Mouse (Mus musculus) A20 (cell line): Measurements from ENCODE around the gene Pias1.

Experiments used
- DNase-seq: peaks from one replicate; pipeline ENCODE4 v3.0.0-alpha.2; 2011; ENCODE audit warnings: low read depth, low spot score

Pias1 gene

GRCm38 (mm10) chr9:62858266-62859019, 129.3 kb downstream of the Pias1 start:
- no peak for DNase-seq

GRCm38 (mm10) chr9:62857719-62858261, 129.9 kb downstream of the Pias1 start, which contains the start of gene Calml4:
Gene Calml4 (plus strand): TSS chr9:62858080.
- no peak for DNase-seq

GRCm38 (mm10) chr9:62857216-62857615, 130.5 kb downstream of the Pias1 start:
- DNase-seq: no peak

- DNase-seq: no peak
Measured at GRCm38 (mm10) chr9:62854483-62854882, 133.2 kb downstream of the Pias1 start.

- DNase-seq: no peak
Measured at GRCm38 (mm10) chr9:62851571-62851970, 136.2 kb downstream of the Pias1 start.

- DNase-seq: peak; percentile 30
Measured at GRCm38 (mm10) chr9:62848641-62849040, 139.1 kb downstream of the Pias1 start.

DNA sequence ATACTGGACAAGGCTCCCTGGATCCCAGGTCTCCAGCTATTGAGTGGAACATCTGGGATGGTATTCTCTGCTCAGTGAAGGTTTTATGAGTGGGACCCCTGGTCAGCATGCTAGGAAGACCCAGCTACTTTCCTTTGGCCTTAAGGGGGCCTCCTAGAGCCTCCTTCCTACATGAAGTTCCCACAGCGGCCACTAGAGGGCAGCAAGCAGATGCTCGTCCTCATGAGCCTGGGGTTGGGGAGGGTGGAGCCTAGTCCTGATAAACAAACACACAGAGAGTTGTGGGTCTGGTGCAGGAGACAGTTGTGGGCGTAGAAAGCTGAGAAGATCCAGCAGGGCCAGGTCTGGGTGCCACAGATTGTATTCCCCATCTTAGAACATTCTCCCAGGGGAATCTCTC, 140.0 kb downstream of the Pias1 start:
- peak; percentile 87 for DNase-seq

- no peak for DNase-seq
Measured at GRCm38 (mm10) chr9:62844461-62844860, 143.3 kb downstream of the Pias1 start.

DNA sequence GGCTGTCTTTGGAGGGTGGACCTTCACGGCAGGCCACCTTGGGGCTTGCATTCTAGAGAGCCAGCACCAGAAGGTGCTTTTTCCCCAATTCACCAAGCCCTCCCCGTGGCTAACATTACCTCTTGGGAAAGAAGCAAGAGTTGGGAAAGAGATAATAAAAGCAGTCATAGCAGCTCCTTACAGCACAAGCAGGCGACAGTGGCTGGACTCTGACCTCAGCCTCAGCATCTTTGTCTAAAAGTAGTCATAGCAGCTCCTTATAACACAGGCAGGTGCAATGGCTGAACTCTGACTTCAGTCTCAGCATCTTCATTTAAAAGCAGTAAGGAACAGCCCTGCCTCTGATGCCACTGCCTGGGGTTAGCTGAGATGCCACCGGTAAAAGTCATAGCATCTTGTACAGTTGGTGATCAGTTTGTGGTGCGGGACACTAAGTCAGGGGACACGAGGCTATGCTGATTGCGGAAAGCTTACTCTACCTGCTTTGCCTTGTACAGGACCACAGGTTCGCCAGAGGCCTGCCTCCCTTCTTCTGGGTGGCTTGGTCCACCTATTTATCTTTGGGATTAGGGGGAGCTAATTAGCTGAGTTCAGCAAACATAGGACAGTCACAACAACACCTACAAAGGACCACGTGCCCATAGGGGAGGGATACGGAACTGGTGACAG, 144.2 kb downstream of the Pias1 start:
- DNase-seq: no peak

- DNase-seq: peak; percentile 49
Measured at GRCm38 (mm10) chr9:62839172-62839770, 148.5 kb downstream of the Pias1 start.

DNA sequence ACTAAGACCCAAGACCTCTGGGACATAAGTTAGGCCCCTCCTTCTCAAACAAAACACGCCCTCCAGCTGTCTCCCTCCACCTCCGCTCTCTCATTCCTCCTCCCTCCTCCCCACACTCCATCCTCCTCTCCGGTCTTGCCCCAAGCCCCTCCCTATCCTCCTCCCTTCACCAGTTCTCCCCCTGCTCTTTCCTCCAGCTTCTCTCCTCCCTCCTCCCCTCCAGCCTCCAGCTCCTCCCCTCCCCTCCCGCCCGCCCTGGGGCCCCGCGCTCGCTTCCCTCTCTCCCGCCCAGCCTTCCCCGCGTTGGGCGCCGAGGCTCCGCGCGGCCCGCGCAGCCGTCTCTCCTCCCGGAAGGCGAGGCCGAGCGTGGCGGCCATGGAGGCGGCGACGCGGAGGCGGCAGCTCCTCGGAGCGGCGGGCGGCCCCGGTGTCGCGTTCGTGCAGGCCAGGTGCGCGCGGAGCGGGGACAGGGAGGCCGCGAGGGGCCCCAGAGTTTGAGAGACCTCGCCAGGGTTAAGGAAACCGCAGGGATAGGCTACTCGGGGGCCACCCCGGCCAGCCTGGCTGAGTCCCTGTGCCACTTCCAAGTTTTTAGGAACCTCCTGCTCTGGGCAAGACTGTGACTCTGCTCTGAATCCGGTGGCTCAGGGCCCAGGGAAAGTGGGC, 149.1 kb downstream of the Pias1 start, which contains the start of gene Cln6:
Cln6 (plus strand) TSS at position 280 of the 666 bp plus-strand sequence.
- peak; percentile 89 for DNase-seq

DNA sequence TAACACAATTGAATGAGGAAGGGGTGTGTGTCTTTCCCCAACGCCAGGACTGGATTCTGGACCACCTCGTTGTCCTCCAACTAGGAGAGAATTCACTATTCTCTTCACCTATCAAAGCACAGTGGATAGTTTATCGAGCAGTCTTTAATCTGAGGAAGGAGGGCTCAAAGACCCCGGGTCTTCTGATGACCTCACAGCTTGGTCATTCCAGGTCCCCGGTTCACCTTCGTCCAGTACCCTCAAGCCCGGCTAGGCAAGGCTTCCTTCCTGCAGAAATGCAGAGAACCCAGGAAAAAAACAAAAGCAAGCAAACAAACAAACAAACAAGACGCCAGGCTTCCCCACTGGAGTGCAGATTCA, 149.6 kb downstream of the Pias1 start:
- no peak for DNase-seq

GRCm38 (mm10) chr9:62837611-62838010, 150.1 kb downstream of the Pias1 start:
- no peak for DNase-seq

DNA sequence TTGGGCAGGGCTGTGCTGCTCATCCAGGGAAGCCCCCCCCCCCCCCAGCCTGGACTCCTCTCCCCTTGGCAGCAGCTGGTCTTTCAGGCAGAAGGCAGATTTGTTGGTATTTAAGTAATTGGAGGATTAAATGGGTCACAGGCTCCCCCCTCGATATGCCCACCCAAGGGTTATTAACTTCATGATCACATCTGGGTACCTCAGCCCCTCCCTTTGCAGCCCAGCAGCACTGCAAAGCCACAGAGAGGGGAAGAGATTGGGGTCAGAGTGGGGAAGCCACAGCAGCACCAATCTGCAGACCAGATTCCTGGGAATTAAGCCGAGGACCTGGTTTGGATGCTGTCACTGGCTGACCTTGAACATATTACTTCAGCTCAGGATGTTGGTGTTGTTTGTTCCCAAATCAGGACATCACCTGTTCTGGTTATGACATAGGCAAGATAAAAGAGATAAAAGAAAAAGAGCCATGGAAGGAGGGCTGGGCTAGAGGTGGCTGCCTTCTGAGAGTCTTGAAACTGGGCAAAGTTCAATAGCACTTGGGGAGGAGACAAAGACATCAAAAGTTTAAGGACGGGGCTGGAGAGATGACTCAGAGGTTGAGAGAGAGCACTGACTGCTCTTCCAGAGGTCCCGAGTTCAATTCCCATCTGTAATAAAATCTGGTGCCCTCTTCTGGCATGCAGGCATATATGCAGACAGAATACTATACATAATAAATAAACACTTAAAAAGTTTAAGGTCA, 151.8 kb downstream of the Pias1 start:
- no peak for DNase-seq

- no peak for DNase-seq
Measured at GRCm38 (mm10) chr9:62834906-62835305, 152.8 kb downstream of the Pias1 start.

- no peak for DNase-seq
Measured at GRCm38 (mm10) chr9:62829877-62830276, 157.8 kb downstream of the Pias1 start.

- DNase-seq: peak; percentile 97
Measured at GRCm38 (mm10) chr9:62828662-62829086, 159.1 kb downstream of the Pias1 start.
